Mouse (Mus musculus) lung, adult 2 months (tissue): ENCODE results near the gene Fam69a. TPM values are rescaled to one million over a fixed set of nuclear protein-coding genes. Genes with fewer than 3 reads are reported as not detected.

Source experiments
- DNase-seq: peaks from one replicate; pipeline ENCODE4 v3.0.0; 2022
- H3K4me1 ChIP-seq: fragments of 200-500 bp; 2 replicates; pipeline ENCODE4 v1.6.1; 2011; ENCODE audit warnings: low read length; ENCODE audit not compliant: control insufficient read depth, insufficient read depth
- H3K4me3 ChIP-seq: fragments of 200-500 bp; replicated peaks from 2 replicates; pipeline ENCODE3; 2011; ENCODE audit warnings: low read depth, mild to moderate bottlenecking, control low read depth, low read length; ENCODE audit errors: extremely low read depth
- CTCF ChIP-seq: fragments of 200-500 bp; IDR thresholded peaks from 2 replicates; pipeline ENCODE4 v1.5.1; 2011; ENCODE audit warnings: mild to moderate bottlenecking, low read length, control low read depth; ENCODE audit not compliant: insufficient read depth
- POLR2A ChIP-seq: fragments of 200-500 bp; IDR thresholded peaks from 2 replicates; pipeline ENCODE4 v1.6.1; 2011; ENCODE audit warnings: low read depth, mild to moderate bottlenecking, control low read depth, low read length, borderline replicate concordance; ENCODE audit errors: extremely low read depth
- WGBS: fragments of 180-500 bp; shearing (Covaris S2); methylation state at CpG from one replicate; pipeline ENCODE4 v1.1.7; 2018; 5-methylcytosine and 5-hydroxymethylcytosine counted together
- polyA plus RNA-seq: library from polyadenylated mRNA; depleted of rRNA; stranded (reverse); fragments of >200 nt; gene quantifications from 2 replicates; pipeline ENCODE4 v1.2.3, GENCODE M21; 2012

Gene Fam69a
- polyA plus RNA-seq, 1 experiment = 4.4 TPM

DNA sequence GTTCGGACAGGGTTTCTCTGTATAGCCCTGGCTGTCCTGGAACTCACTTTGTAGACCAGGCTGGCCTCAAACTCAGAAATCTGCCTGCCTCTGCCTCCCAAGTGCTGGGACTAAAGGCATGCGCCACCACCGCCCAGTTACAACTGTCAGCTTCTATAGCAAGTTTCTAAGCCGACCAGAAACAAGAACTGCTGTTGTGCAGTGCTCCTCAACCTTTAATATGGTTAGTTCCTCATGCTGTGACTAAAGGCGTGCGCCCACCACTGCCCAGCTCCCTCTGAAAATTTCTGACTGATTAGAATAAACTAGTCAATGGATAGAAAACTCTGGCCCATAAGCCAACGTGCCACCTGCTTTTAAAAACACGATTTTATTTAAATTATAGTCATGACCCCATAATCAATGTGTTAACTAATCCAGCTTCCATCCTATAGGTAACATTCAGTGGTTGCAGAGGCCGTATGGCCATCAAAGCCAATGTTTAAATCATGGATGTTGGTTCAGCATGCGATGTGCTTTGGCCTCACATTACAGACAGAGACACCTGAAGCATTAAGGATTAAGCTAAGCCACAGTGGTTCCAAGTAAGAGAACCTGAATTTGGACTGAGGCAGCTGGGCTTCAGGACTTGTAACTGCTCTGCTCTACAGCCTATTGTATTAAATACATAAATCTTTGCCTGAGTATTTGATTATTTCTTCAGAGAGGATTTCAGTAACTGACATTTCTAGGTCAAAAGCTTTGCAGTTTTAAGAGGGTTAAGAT lies 50.1 kb downstream of the Fam69a start:
- H3K4me3 ChIP-seq = no peak overlapping the region
- TF ChIP-seq CTCF = no peak
- no peak for TF ChIP-seq POLR2A
- peaks cover 4% of the 10 kb centered on the region; the same call in 1 of the 2 replicates for H3K4me1 ChIP-seq
- WGBS = 86% methylated on average over 10 of the region's 10 CpGs
- DNase-seq = no peak

DNA sequence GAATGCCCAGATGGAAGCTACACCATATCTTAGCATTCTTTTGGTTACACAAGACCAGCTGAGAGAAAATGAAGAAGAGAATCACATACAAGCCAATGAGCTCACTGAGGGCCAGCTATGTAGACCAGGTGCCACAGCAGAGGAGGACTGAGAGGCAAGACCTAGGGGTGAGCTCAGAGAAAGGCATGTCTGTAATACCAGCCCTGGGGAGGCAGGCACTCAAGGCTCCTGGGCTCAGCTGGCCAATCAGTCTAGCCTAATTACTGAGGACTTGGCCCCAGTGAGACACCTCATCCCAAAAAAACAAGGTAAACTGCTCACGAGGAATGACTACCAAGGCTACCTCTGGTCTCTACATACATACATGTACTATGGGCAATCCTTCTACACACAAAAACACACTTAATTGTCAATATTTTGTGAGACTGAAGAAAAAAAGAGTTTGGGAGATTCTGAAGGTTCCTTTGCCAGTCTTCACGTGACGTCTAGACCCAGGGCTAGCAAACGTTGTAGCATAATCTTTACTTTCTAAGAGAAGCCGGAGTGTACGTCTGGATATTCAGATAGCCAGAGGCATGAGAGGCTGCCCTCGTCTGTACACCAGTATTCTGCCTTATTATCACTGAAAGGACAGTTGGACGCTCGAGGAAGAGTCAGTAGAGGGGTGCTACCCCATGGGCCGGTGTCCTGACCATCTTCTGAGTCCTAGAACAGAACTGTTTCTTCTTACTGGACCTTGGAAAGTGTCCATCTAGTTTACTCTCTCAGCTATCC lies 51.9 kb downstream of the Fam69a start:
- H3K4me1 ChIP-seq = peaks cover 2% of the 10 kb centered on the region; the same call in 1 of the 2 replicates
- no peak for DNase-seq
- 91% methylated on average over 10 of the region's 10 CpGs for WGBS
- TF ChIP-seq POLR2A = no peak
- no peak for TF ChIP-seq CTCF
- no peak overlapping the region for H3K4me3 ChIP-seq

DNA sequence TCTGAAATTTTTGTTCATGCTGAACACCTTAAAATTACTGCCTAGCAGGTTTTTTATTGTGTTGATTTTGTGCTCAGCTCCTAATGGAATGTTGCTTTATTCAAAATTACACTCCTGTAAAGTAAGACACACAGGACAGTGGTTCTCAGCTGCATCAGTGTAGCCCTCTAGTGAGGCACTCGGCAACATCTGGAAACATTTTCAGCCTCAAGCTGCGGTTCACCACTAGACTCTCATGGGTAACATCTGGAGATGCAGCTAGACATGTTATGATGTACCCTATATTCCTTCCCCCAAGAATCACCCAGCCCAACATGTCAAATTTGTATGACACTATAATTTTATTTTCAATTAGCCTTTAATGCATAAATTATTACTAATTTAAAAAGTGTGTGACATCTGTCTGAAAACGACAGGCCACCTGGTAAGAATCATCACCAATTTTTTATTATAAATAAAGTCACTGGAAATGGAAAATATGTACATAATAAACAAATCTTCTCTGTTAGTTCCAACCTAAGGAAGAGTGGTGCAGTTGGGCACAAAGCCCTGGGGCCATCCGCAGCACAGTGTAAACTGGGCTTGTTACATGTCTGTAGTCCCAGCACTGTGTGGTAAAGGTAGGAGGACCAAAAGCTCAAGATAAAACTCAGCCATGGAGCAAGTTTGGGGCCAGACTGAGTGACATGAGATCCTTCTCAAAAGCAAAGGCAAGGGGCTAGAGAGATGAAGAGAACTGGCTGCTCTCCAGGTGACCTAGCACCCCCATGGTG lies 53.5 kb downstream of the Fam69a start:
- WGBS = 66% methylated on average over 4 of the region's 4 CpGs
- TF ChIP-seq POLR2A = no peak
- no peak for TF ChIP-seq CTCF
- Histone ChIP-seq H3K4me1 (no peaks in the 10 kb centered on the region), H3K4me3 (no peak overlapping the region)
- DNase-seq = no peak

DNA sequence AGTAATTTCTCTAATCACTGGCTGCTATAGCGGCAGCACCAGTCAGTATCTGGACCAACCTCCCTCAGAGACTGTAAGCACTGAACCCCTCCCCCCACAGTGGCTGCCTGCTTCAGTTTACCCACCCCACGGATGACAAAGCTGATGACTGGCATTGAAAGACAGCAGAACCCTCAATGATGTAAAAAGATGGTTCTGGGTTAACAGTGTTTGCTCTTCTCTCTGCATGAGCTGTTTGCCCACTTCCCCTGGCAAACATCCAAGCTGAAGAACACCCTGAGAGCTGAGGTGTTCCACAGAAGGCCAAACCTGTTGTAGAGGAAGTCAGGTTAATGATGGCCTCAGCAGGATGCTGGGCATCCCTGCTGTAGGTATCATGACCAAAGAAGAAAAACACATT lies 54.3 kb downstream of the Fam69a start:
- no peak for DNase-seq
- TF ChIP-seq CTCF (no peak), POLR2A (no peak)
- WGBS = 41% methylated on average over 2 of the region's 2 CpGs
- H3K4me1 ChIP-seq = no peaks in the 10 kb centered on the region
- H3K4me3 ChIP-seq = no peak overlapping the region

DNA sequence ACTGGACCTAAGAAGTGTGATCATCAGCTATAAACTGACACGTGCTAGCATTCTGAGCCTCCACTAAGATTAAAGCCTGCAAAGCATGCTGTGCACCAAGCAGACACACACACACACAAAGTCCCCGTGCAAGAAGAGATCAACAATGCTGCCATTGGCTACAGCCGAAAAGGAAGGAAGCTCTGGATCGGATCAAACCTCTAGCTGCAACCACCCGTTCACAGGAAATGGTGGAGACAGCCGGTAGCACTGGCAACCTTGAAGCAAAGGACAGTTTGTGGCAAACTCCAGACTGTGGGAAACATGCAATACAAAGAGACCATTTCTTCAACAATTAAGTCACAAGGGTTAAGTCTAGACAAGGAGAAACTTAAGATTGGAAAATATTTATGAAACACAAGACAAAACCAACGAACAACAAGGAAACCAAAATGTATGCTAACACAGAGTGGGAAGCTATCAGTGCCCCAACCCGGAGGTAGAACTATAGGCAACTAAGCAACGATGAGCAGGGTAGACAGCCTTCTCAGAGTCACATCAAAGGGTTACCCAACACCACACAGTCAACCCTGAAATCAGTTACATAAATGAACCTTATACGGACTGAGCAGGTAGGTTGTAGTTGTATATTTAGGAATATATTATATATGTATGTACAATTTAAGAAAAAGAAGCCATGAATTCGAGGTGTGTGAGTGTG lies 60.2 kb downstream of the Fam69a start:
- TF ChIP-seq POLR2A = no peak
- no peak for TF ChIP-seq CTCF
- no peak overlapping the region for H3K4me3 ChIP-seq
- no peak for DNase-seq
- WGBS = 52% methylated on average over 11 of the region's 11 CpGs
- H3K4me1 ChIP-seq = no peaks in the 10 kb centered on the region; the same call in 1 of the 2 replicates

DNA sequence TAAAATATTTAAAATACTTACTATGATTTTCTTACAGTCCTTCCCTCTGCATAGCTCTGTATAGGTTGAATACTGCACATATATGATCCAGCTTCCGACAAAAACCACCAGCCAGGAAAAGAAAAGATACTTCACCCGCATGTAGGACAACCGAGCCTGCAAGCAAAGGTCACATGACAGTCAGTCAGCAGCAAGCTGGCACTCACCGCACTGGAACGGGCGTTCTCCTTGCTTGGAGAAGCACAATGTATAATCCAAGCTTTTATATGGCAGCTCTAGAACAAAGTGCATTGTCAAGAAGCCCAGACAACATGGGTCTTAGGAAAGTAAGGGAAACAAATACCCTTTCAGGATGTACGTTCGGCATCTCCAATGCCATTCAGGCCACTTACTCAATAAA lies 62.3 kb downstream of the Fam69a start:
- no peaks in the 10 kb centered on the region; the same call in 1 of the 2 replicates for H3K4me1 ChIP-seq
- DNase-seq = no peak
- no peak overlapping the region for H3K4me3 ChIP-seq
- WGBS = 79% methylated on average over 8 of the region's 8 CpGs
- TF ChIP-seq CTCF (no peak), POLR2A (no peak)

DNA sequence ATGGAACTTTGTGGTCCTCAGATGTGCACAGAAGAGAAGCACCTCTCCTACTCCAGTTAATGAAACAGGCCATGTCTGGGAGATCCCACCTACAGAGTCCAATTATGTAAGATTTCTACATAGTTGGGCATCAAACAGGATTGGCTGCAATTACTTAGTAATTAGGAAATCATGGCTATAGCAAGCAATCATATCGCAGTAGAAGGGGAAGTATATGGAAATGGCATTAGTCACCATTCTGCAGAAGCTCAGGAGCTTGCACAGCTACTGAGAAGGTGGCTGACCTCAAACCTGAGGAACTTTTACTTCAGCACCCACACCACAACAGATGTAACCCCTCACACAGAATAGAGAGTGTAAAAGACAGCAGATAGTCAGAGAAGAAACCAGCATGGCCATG lies 64.0 kb downstream of the Fam69a start:
- no peaks in the 10 kb centered on the region; the same call in 1 of the 2 replicates for H3K4me1 ChIP-seq
- TF ChIP-seq POLR2A (no peak), CTCF (no peak)
- WGBS = 76% methylated on average over 1 of the region's 1 CpGs
- no peak for DNase-seq
- H3K4me3 ChIP-seq = no peak overlapping the region

DNA sequence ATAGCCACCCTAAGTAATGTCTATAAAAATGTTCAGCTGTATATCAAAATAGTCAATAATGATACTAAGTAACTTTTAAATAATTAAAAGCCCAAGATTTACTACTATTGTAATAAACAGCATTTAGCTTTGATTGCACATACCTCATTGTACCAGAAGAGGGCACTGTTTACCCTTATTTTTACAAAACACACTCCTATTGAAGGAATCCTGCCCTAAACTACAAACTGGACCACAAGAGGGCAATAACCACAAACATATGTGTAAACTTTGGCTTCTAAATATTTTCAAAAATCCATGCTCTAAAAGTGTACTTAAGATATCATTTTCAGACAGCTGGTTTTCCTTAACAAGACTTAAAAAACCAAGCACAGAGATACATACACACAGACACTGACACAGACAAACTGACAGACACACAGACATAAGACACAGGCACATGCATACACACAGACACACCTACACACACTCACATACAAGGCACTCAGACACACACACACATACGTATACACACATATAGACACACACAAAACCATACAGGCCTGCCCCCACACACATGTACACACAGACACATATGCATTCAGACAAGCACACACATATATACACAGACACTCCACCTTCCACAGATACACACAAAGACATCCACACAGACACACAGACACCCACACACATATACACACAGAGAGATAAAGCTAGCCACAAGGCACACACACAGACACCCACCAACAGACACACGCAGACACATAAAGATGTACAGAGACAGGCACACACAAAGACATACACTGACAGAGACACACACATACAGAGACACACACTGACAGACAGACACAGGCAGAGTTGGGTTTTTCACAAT lies 65.3 kb downstream of the Fam69a start:
- H3K4me1 ChIP-seq = no peaks in the 10 kb centered on the region; the same call in 1 of the 2 replicates
- DNase-seq = no peak
- no peak for TF ChIP-seq POLR2A
- TF ChIP-seq CTCF = peak; percentile 41; the same call in 1 of the 2 replicates
- H3K4me3 ChIP-seq = no peak overlapping the region
- WGBS = 79% methylated on average over 2 of the region's 2 CpGs

DNA sequence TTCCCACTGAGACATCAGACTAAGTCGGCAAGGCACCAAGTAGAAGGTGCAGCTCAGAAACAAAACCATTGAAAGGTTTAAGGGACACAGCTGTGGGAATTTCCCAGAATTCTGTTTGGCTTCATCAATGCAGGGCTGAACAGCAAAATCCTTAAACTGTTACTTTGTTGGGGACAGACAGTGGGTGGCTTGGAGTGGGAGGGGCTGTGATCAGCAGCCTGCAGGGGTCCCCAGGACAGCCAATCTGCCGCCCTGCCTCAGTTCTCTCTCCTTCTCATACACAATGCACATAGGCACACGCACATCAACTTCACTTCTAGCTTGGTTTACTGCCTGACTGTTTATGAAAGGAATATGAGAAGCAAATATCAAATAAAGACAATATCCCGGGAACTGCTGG lies 71.6 kb downstream of the Fam69a start:
- Histone ChIP-seq H3K4me1 (no peaks in the 10 kb centered on the region), H3K4me3 (no peak overlapping the region)
- DNase-seq = no peak
- whole genome bisulfite sequencing = 68% methylated on average over 4 of the region's 4 CpGs
- TF ChIP-seq CTCF = no peak
- no peak for TF ChIP-seq POLR2A
